In the genomic region with DNA sequence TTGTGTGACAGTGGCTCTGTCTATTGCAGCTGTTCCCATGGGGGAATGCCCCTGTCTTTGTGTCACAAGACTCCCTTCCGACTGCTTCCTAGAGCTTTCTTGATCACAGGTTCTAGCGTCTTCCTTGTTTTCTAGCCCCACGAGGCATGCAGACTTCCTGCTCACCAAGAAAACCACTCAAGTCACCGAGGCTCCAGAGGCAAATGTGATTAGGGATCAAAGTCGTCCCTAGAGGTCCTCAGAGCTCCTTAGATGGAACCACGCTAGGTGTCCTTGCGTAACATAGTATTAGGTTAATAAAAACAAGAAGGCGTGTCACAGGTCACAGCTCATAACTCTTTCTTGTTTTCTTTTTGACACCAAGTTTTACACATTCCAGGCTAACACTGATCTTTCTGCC, we compare ENCODE assay signal across 15 mouse cellular contexts. TPM values are rescaled to one million over a fixed set of nuclear protein-coding genes. Genes with fewer than 3 reads are reported as not detected.
DNase-seq lines count a peak whose midpoint lies in the region; ATAC-seq and TF ChIP-seq lines count a peak whose summit lies in the region.
"Had no signal": no experiment of that assay in that cellular context is flagged by ENCODE, and none has a peak within 500 bp of the region (broad histone marks: within the 10 kb centered on the region; RNA-seq: fewer than 3 reads in every experiment).

No protein-coding gene starts in this region.

- H3K9ac ChIP-seq in midbrain, postnatal 0 days (replicated peaks; ENCODE audit: low read length, poor library complexity, severe bottlenecking): no peak overlapping the region
- no peak overlapping the region for H3K9ac ChIP-seq in liver, postnatal 0 days (replicated peaks)
- H3K9ac ChIP-seq in stomach, postnatal 0 days (ENCODE audit: low read length): no peak overlapping the region
- H3K9ac ChIP-seq in forebrain, embryonic 11.5 days (ENCODE audit: low read length): no peak overlapping the region

- no peaks in the 10 kb centered on the region for H3K9me3 ChIP-seq in midbrain, postnatal 0 days (ENCODE audit: low read length)
- no peaks in the 10 kb centered on the region for H3K9me3 ChIP-seq in midbrain, embryonic 10.5 days (replicated peaks)
- no peaks in the 10 kb centered on the region for H3K9me3 ChIP-seq in liver, postnatal 0 days (ENCODE audit: low read length)
- H3K9me3 ChIP-seq in stomach, postnatal 0 days (ENCODE audit: control insufficient read depth, low read length): no peaks in the 10 kb centered on the region
- H3K9me3 ChIP-seq in forebrain, embryonic 11.5 days (ENCODE audit: control insufficient read depth, low read length): no peaks in the 10 kb centered on the region
- H3K9me3 ChIP-seq: megakaryocyte, embryonic 14.5 days had no signal

- H3K4me3 ChIP-seq in midbrain, postnatal 0 days (ENCODE audit: low read depth, low read length): no peak overlapping the region
- H3K4me3 ChIP-seq in midbrain, embryonic 10.5 days: no peak overlapping the region
- no peak overlapping the region for H3K4me3 ChIP-seq in liver, postnatal 0 days (ENCODE audit: low read depth, low read length)
- no peak overlapping the region for H3K4me3 ChIP-seq in stomach, postnatal 0 days (ENCODE audit: low read depth, low read length)
- no peak overlapping the region for H3K4me3 ChIP-seq in forebrain, embryonic 11.5 days (ENCODE audit: low read depth, low read length)
- H3K4me3 ChIP-seq: erythroblast, embryonic 14.5 days; megakaryocyte, embryonic 14.5 days had no signal

- H3K4me2 ChIP-seq in midbrain, postnatal 0 days (ENCODE audit: low read depth, low read length, poor library complexity, severe bottlenecking): no peak overlapping the region
- no peak overlapping the region for H3K4me2 ChIP-seq in liver, postnatal 0 days (ENCODE audit: low read depth, low read length)
- H3K4me2 ChIP-seq in stomach, postnatal 0 days (replicated peaks; ENCODE audit: low read depth): no peak overlapping the region
- H3K4me2 ChIP-seq in forebrain, embryonic 11.5 days (ENCODE audit: low read depth, low read length, severe bottlenecking): no peak overlapping the region

- no peaks in the 10 kb centered on the region for H3K27me3 ChIP-seq in midbrain, postnatal 0 days (ENCODE audit: insufficient read depth, low read length)
- H3K27me3 ChIP-seq in midbrain, embryonic 10.5 days (ENCODE audit: low read depth, poor library complexity, severe bottlenecking): peaks cover 24% of the 10 kb centered on the region
- 0 out of 2 replicates have a peak, but pooled peaks cover 6% of the 10 kb centered on the region for H3K27me3 ChIP-seq in liver, postnatal 0 days (ENCODE audit: insufficient read depth, low read length)
- H3K27me3 ChIP-seq in stomach, postnatal 0 days (ENCODE audit: control insufficient read depth, insufficient read depth, low read length): no peaks in the 10 kb centered on the region
- H3K27me3 ChIP-seq in forebrain, embryonic 11.5 days (ENCODE audit: control insufficient read depth, insufficient read depth, low read length): no peaks in the 10 kb centered on the region

- no peak for TF ChIP-seq EP300 in liver, postnatal 0 days (IDR thresholded peaks at IDR 0.05; ENCODE audit: low read depth)
- no peak for TF ChIP-seq EP300 in stomach, postnatal 0 days (optimal IDR thresholded peaks at IDR 0.05)

- peak; percentile 28 for DNase-seq in kidney, adult 11 months
- no peak for DNase-seq in kidney, adult 8-10 months
- DNase-seq in midbrain, postnatal 0 days (ENCODE audit: low spot score): no peak
- no peak for DNase-seq in midbrain, embryonic 10.5 days (ENCODE audit: low spot score)
- DNase-seq in liver, postnatal 0 days: no peak
- no peak for DNase-seq in stomach, postnatal 0 days (ENCODE audit: low spot score)
- no peak for DNase-seq in left cerebral cortex, adult 11 months (ENCODE audit: low spot score)
- DNase-seq in forebrain, embryonic 11.5 days (ENCODE audit: low spot score): no peak
- DNase-seq: cerebellum, postnatal 10 days; gastrocnemius, postnatal 25 days; left cerebral cortex, postnatal 4 days; thymus, postnatal 36 days had no signal

- no peaks in the 10 kb centered on the region for H3K36me3 ChIP-seq in midbrain, postnatal 0 days (ENCODE audit: insufficient read depth, low read length)
- H3K36me3 ChIP-seq in midbrain, embryonic 10.5 days: no peaks in the 10 kb centered on the region
- no peaks in the 10 kb centered on the region for H3K36me3 ChIP-seq in liver, postnatal 0 days (replicated peaks; ENCODE audit: insufficient read depth, low read length)
- H3K36me3 ChIP-seq in stomach, postnatal 0 days (ENCODE audit: control insufficient read depth, insufficient read depth, low read length): no peaks in the 10 kb centered on the region
- H3K36me3 ChIP-seq in forebrain, embryonic 11.5 days (ENCODE audit: control insufficient read depth, insufficient read depth, low read length): no peaks in the 10 kb centered on the region

- H3K27ac ChIP-seq in midbrain, postnatal 0 days (ENCODE audit: low read depth, low read length): no peak overlapping the region
- H3K27ac ChIP-seq in midbrain, embryonic 10.5 days (replicated peaks): no peak overlapping the region
- H3K27ac ChIP-seq in liver, postnatal 0 days (ENCODE audit: low read depth): no peak overlapping the region
- H3K27ac ChIP-seq in stomach, postnatal 0 days (replicated peaks): no peak overlapping the region
- no peak overlapping the region for H3K27ac ChIP-seq in forebrain, embryonic 11.5 days (ENCODE audit: low read depth, low read length)

- 51% methylated on average over 8 of the region's 8 CpGs for WGBS in midbrain, postnatal 0 days
- 61% methylated on average over 8 of the region's 8 CpGs for WGBS in midbrain, embryonic 10.5 days
- WGBS in liver, postnatal 0 days (ENCODE audit: insufficient replicate concordance): 30% methylated on average over 8 of the region's 8 CpGs
- 27% methylated on average over 8 of the region's 8 CpGs for WGBS in stomach, postnatal 0 days
- 61% methylated on average over 8 of the region's 8 CpGs for WGBS in forebrain, embryonic 11.5 days

- H3K4me1 ChIP-seq in midbrain, postnatal 0 days (ENCODE audit: insufficient read depth, low read length): no peaks in the 10 kb centered on the region
- peaks cover 7% of the 10 kb centered on the region for H3K4me1 ChIP-seq in midbrain, embryonic 10.5 days
- H3K4me1 ChIP-seq in liver, postnatal 0 days (ENCODE audit: insufficient read depth): peaks cover 6% of the 10 kb centered on the region; the same call in 1 of the 2 replicates
- H3K4me1 ChIP-seq in stomach, postnatal 0 days (replicated peaks; ENCODE audit: control insufficient read depth, insufficient read depth): no peaks in the 10 kb centered on the region
- H3K4me1 ChIP-seq in forebrain, embryonic 11.5 days (replicated peaks; ENCODE audit: control insufficient read depth, insufficient read depth, low read length): no peaks in the 10 kb centered on the region

- no peak for ATAC-seq in midbrain, postnatal 0 days (ENCODE audit: low FRiP score)
- no peak for ATAC-seq in liver, postnatal 0 days
- ATAC-seq in stomach, postnatal 0 days (ENCODE audit: low FRiP score, low TSS enrichment): no peak
- no peak for ATAC-seq in forebrain, embryonic 11.5 days (replicated peaks; ENCODE audit: low FRiP score)
- ATAC-seq: CD4-positive, CD25-positive, alpha-beta regulatory T cell, adult 4 months had no signal

- peak; percentile 26; the same call in 1 of the 2 replicates for TF ChIP-seq CTCF in midbrain, postnatal 0 days (IDR thresholded peaks at IDR 0.05)
- TF ChIP-seq CTCF in liver, postnatal 0 days (IDR thresholded peaks at IDR 0.05; ENCODE audit: low read depth): peak; percentile 65
- TF ChIP-seq CTCF in stomach, postnatal 0 days (IDR thresholded peaks at IDR 0.05; ENCODE audit: low read depth): peak; percentile 73

RNA-seq across cellular contexts. Expression of a gene that starts 13.8 kb away (rescaled TPM):
- 90.5 and 106 TPM in 2 replicates for total RNA-seq in midbrain, postnatal 0 days (2014; rRNA removed)
- polyA plus RNA-seq in midbrain, postnatal 0 days (2015; fragmentation: Nextera tagmentation; extraction: Ambion mirVana): 114 and 119 TPM in 2 replicates
- polyA plus RNA-seq in midbrain, embryonic 10.5 days (2016; fragmentation: Nextera tagmentation; extraction: Ambion mirVana): 21.7 and 29.5 TPM in 2 replicates
- polyA plus RNA-seq in liver, postnatal 0 days (2015; fragmentation: Nextera tagmentation; extraction: Ambion mirVana): 15.4 and 17.1 TPM in 2 replicates
- polyA plus RNA-seq in stomach, postnatal 0 days (2015; fragmentation: Nextera tagmentation; extraction: Ambion mirVana): 12.4 and 13.3 TPM in 2 replicates
- 34.2 and 37.7 TPM in 2 replicates for polyA plus RNA-seq in forebrain, embryonic 11.5 days (2014; fragmentation: Nextera tagmentation; extraction: Ambion mirVana)

RNA-seq across cellular contexts. Expression of a gene that starts 13.9 kb away (rescaled TPM):
- total RNA-seq in midbrain, postnatal 0 days (2014; rRNA removed): 8.9 and 10.6 TPM in 2 replicates
- 8.7 and 9.2 TPM in 2 replicates for polyA plus RNA-seq in midbrain, postnatal 0 days (2015; fragmentation: Nextera tagmentation; extraction: Ambion mirVana)
- 4.8 and 5.2 TPM in 2 replicates for polyA plus RNA-seq in midbrain, embryonic 10.5 days (2016; fragmentation: Nextera tagmentation; extraction: Ambion mirVana)
- polyA plus RNA-seq in liver, postnatal 0 days (2015; fragmentation: Nextera tagmentation; extraction: Ambion mirVana): 94.2 and 108 TPM in 2 replicates
- 33.7 and 42.3 TPM in 2 replicates for polyA plus RNA-seq in stomach, postnatal 0 days (2015; fragmentation: Nextera tagmentation; extraction: Ambion mirVana)
- 3.0 and 4.0 TPM in 2 replicates for polyA plus RNA-seq in forebrain, embryonic 11.5 days (2014; fragmentation: Nextera tagmentation; extraction: Ambion mirVana)
